In genomic region chr9:31855668-31856067, GRCm38 (mm10) we compare ENCODE assay signal across 37 mouse cellular contexts. TPM values are rescaled to one million over a fixed set of nuclear protein-coding genes. Genes with fewer than 3 reads are reported as not detected.
A peak's percentile ranks its signal among the peaks of the same experiment; 100 is the strongest.
DNase-seq lines count a peak whose midpoint lies in the region; ATAC-seq lines count a peak whose summit lies in the region.
"Had no signal": no experiment of that assay in that cellular context is flagged by ENCODE, and none has a peak within 500 bp of the region (broad histone marks: within the 10 kb centered on the region; RNA-seq: fewer than 3 reads in every experiment).

No protein-coding gene starts in this region.

- H3K27ac ChIP-seq in kidney, embryonic 15.5 days = no peak overlapping the region
- H3K27ac ChIP-seq in hindbrain, embryonic 10.5 days = no peak overlapping the region
- H3K27ac ChIP-seq: forebrain, embryonic 12.5 days; heart, embryonic 13.5 days; hindbrain, postnatal 0 days; layer of hippocampus, adult 2 months; limb, embryonic 13.5 days; liver, embryonic 12.5 days; midbrain, embryonic 12.5 days; neural tube, embryonic 13.5 days had no signal

- WGBS in kidney, embryonic 15.5 days = 47% methylated on average over 6 of the region's 6 CpGs
- WGBS in hindbrain, embryonic 10.5 days = 92% methylated on average over 6 of the region's 6 CpGs

- H3K9me3 ChIP-seq in kidney, embryonic 15.5 days (replicated peaks) = no peaks in the 10 kb centered on the region
- H3K9me3 ChIP-seq in hindbrain, embryonic 10.5 days = no peaks in the 10 kb centered on the region
- H3K9me3 ChIP-seq: forebrain, embryonic 12.5 days; heart, embryonic 13.5 days; limb, embryonic 13.5 days; liver, embryonic 12.5 days; megakaryocyte, embryonic 14.5 days; midbrain, embryonic 12.5 days; neural tube, embryonic 13.5 days had no signal

- H3K4me2 ChIP-seq in kidney, embryonic 15.5 days = no peak overlapping the region
- H3K4me2 ChIP-seq: forebrain, embryonic 12.5 days; heart, embryonic 13.5 days; limb, embryonic 13.5 days; liver, embryonic 12.5 days; midbrain, embryonic 12.5 days; neural tube, embryonic 13.5 days had no signal

- no peaks in the 10 kb centered on the region for H3K36me3 ChIP-seq in kidney, embryonic 15.5 days
- no peaks in the 10 kb centered on the region for H3K36me3 ChIP-seq in hindbrain, embryonic 10.5 days
- H3K36me3 ChIP-seq: forebrain, embryonic 12.5 days; heart, embryonic 13.5 days; limb, embryonic 13.5 days; liver, embryonic 12.5 days; midbrain, embryonic 12.5 days; neural tube, embryonic 13.5 days had no signal

- no peak overlapping the region for H3K4me3 ChIP-seq in kidney, embryonic 15.5 days (replicated peaks)
- H3K4me3 ChIP-seq in hindbrain, embryonic 10.5 days = no peak overlapping the region
- H3K4me3 ChIP-seq: erythroblast, embryonic 14.5 days; forebrain, embryonic 12.5 days; heart, embryonic 13.5 days; layer of hippocampus, adult 2 months; limb, embryonic 13.5 days; liver, embryonic 12.5 days; megakaryocyte, embryonic 14.5 days; midbrain, embryonic 12.5 days; myocyte; neural tube, embryonic 13.5 days had no signal

- ATAC-seq in kidney, embryonic 15.5 days (replicated peaks; ENCODE audit: low FRiP score) = peak; percentile 68
- ATAC-seq: activated CD4-positive, CD25-positive, alpha-beta regulatory T cell, adult 4 months; hindbrain, postnatal 0 days; intestine, embryonic 16.5 days; liver, embryonic 12.5 days; liver, postnatal 0 days had no signal

- peaks cover 17% of the 10 kb centered on the region; the same call in 1 of the 2 replicates for H3K4me1 ChIP-seq in kidney, embryonic 15.5 days
- H3K4me1 ChIP-seq in hindbrain, embryonic 10.5 days (replicated peaks) = peaks cover 12% of the 10 kb centered on the region
- H3K4me1 ChIP-seq: heart, embryonic 13.5 days; liver, embryonic 12.5 days; megakaryocyte, embryonic 14.5 days had no signal

- no peak overlapping the region for H3K9ac ChIP-seq in kidney, embryonic 15.5 days
- H3K9ac ChIP-seq: forebrain, embryonic 12.5 days; forebrain, postnatal 0 days; heart, embryonic 13.5 days; limb, embryonic 13.5 days; liver, embryonic 12.5 days; liver, postnatal 0 days; midbrain, embryonic 12.5 days; neural tube, embryonic 13.5 days had no signal

- peaks cover 11% of the 10 kb centered on the region; the same call in 1 of the 2 replicates for H3K27me3 ChIP-seq in kidney, embryonic 15.5 days
- peaks cover 38% of the 10 kb centered on the region for H3K27me3 ChIP-seq in hindbrain, embryonic 10.5 days (ENCODE audit: insufficient read depth, poor library complexity, severe bottlenecking)
- H3K27me3 ChIP-seq: CH12.LX had no signal

- DNase-seq in kidney, adult 11 months = peak; percentile 36
- no peak for DNase-seq in kidney, adult 18-20 months
- peak; percentile 13 to 22 for DNase-seq in kidney, adult 8-10 months
- DNase-seq in kidney, postnatal 25 days = peak; percentile 11 to 57
- DNase-seq in hindbrain, embryonic 10.5 days (ENCODE audit: low spot score) = no peak
- no peak for DNase-seq in cerebellum, postnatal 4 days (ENCODE audit: low spot score in 2 of 2)
- DNase-seq: adrenal gland, adult 2 months; adrenal gland, postnatal 36 days; cerebellum, adult 18-20 months; cerebellum, postnatal 10 days; forebrain, postnatal 0 days; gastrocnemius, postnatal 14 days; heart, adult 18-20 months; heart, postnatal 10 days; liver, postnatal 0 days; lung, postnatal 36 days; right cerebral cortex, postnatal 4 days; thymus, postnatal 4 days had no signal

RNA-seq across cellular contexts. Expression of gene Barx2, which starts 57.6 kb away (rescaled TPM):
- polyA plus RNA-seq in kidney, embryonic 15.5 days (2015; fragmentation: Nextera tagmentation; extraction: Ambion mirVana) = 0.16 TPM in 1 of 2 replicates, not detected in the other
- 0.07 and 0.12 TPM in 2 replicates for polyA plus RNA-seq in hindbrain, embryonic 10.5 days (2016; fragmentation: Nextera tagmentation; extraction: Ambion mirVana)
- polyA plus RNA-seq: C2C12; erythroblast, embryonic 14.5 days; forebrain, embryonic 12.5 days; hindbrain, embryonic 11.5 days; liver, embryonic 12.5 days; liver, postnatal 0 days; lung, embryonic 16.5 days; midbrain, embryonic 12.5 days; neural tube, embryonic 13.5 days; spleen, adult 2 months had no signal

Comparison
In these comparisons a context has a peak if more than half of its experiments do, and no peak if none do; other contexts are left out.
1. DNase-seq: peak in kidney, adult 11 months (single experiment), kidney, adult 8-10 months (2 of 2) and kidney, postnatal 25 days (2 of 2); none in kidney, adult 18-20 months (single experiment), hindbrain, embryonic 10.5 days (single experiment) and cerebellum, postnatal 4 days (0 of 2).